Comparison of ENCODE assay signal across 8 mouse cellular contexts in the genomic region with DNA sequence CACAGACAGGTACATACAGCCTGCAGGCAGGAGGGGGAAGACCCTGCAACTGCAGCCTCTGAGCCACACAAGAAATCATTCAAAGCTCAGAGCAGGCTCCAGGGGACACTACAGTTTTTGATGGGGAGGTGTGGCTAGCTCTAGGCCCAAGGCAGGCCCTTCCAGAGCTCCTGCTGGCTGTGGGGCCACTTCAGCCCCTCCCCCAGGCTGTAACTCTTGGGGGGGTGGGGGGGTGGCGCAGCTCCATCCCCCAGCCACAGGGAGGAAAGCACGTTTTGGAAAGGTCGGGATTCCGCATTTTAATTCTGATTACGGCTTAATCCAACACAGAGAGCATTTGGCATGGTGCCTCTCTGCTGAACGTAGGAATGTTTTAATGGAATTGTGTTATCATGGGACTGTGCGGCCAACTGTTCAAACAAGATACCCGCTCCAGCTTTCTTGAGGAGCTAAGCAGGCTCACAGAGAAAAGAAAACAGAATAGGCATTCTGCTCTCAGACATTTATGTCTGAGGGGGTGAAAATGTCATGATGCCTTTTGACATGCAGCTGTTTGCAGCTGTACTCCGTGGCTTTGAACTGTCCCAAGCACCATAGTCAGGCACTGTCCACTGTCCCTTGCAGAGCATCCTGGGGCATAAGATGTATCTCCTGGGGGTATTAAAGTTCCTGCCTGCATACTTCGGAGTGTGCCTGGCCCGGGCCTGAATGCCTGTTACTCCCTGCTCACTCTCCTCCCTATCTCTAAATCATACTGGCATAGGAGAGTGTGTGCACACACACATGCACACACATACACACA.
A peak's percentile ranks its signal among the peaks of the same experiment; 100 is the strongest.
DNase-seq lines count a peak whose midpoint lies in the region; ATAC-seq and TF ChIP-seq lines count a peak whose summit lies in the region.

No protein-coding gene starts in this region.

- H3K4me2 ChIP-seq in limb, embryonic 15.5 days, result no peak overlapping the region
- H3K4me2 ChIP-seq in stomach, postnatal 0 days (replicated peaks; ENCODE audit: low read depth), result no peak overlapping the region

- no peaks in the 10 kb centered on the region for H3K9me3 ChIP-seq in limb, embryonic 15.5 days
- no peaks in the 10 kb centered on the region for H3K9me3 ChIP-seq in stomach, postnatal 0 days (ENCODE audit: control insufficient read depth, low read length)

- ATAC-seq in limb, embryonic 15.5 days (ENCODE audit: insufficient number of reproducible peaks, low FRiP score, low TSS enrichment, low read depth), result peak; percentile 46; the same call in 1 of the 2 replicates
- ATAC-seq in stomach, postnatal 0 days (ENCODE audit: low FRiP score, low TSS enrichment), result peak; percentile 36; the same call in 1 of the 2 replicates

- no peaks in the 10 kb centered on the region for H3K27me3 ChIP-seq in limb, embryonic 15.5 days
- H3K27me3 ChIP-seq in stomach, postnatal 0 days (ENCODE audit: control insufficient read depth, insufficient read depth, low read length), result no peaks in the 10 kb centered on the region

- TF ChIP-seq EP300 in stomach, postnatal 0 days (optimal IDR thresholded peaks at IDR 0.05), result no peak

- 20% methylated on average over 11 of the region's 11 CpGs for WGBS in limb, embryonic 15.5 days
- 13% methylated on average over 11 of the region's 11 CpGs for WGBS in stomach, postnatal 0 days

- peak; percentile 47 to 55 for DNase-seq in cerebellum, postnatal 10 days
- DNase-seq in cerebellum, adult 9-10 months, result no peak
- peak; percentile 11 for DNase-seq in ovary, postnatal 14 days (ENCODE audit: low spot score)
- DNase-seq in ovary, adult 18-20 months (ENCODE audit: low spot score), result no peak
- DNase-seq in stomach, postnatal 0 days (ENCODE audit: low spot score), result peak; percentile 54
- no peak for DNase-seq in gastrocnemius, postnatal 10 days
- no peak for DNase-seq in gastrocnemius, adult 8-10 months (ENCODE audit: low spot score in 2 of 2)

- H3K36me3 ChIP-seq in limb, embryonic 15.5 days, result no peaks in the 10 kb centered on the region
- H3K36me3 ChIP-seq in stomach, postnatal 0 days (ENCODE audit: control insufficient read depth, insufficient read depth, low read length), result no peaks in the 10 kb centered on the region

- H3K4me1 ChIP-seq in limb, embryonic 15.5 days, result peaks cover 16% of the 10 kb centered on the region
- H3K4me1 ChIP-seq in stomach, postnatal 0 days (replicated peaks; ENCODE audit: control insufficient read depth, insufficient read depth), result no peaks in the 10 kb centered on the region

- peak overlapping the region; percentile 44; the same call in 1 of the 2 replicates for H3K27ac ChIP-seq in limb, embryonic 15.5 days
- no peak overlapping the region for H3K27ac ChIP-seq in stomach, postnatal 0 days (replicated peaks)

- no peak for TF ChIP-seq CTCF in stomach, postnatal 0 days (IDR thresholded peaks at IDR 0.05; ENCODE audit: low read depth)

- H3K9ac ChIP-seq in limb, embryonic 15.5 days, result no peak overlapping the region
- H3K9ac ChIP-seq in stomach, postnatal 0 days (ENCODE audit: low read length), result no peak overlapping the region

- H3K4me3 ChIP-seq in limb, embryonic 15.5 days, result no peak overlapping the region
- no peak overlapping the region for H3K4me3 ChIP-seq in stomach, postnatal 0 days (ENCODE audit: low read depth, low read length)

Comparison
In these comparisons a context has a peak if more than half of its experiments do, and no peak if none do; other contexts are left out.
1. DNase-seq: peak in cerebellum, postnatal 10 days (2 of 2), ovary, postnatal 14 days (single experiment) and stomach, postnatal 0 days (single experiment); none in cerebellum, adult 9-10 months (single experiment), ovary, adult 18-20 months (single experiment), gastrocnemius, postnatal 10 days (single experiment) and gastrocnemius, adult 8-10 months (0 of 2).